Mouse (Mus musculus) liver, embryonic 14.5 days (tissue): ENCODE data around the gene Clta.

Source experiments
- CTCF ChIP-seq: IDR thresholded peaks from 2 replicates; pipeline ENCODE4 v1.5.1; 2016; ENCODE audit warnings: antibody characterized with exemption, low read depth, control low read depth
- EP300 ChIP-seq: IDR thresholded peaks from 2 replicates; pipeline ENCODE4 v1.6.1; 2016; ENCODE audit warnings: antibody characterized with exemption, low read depth

DNA sequence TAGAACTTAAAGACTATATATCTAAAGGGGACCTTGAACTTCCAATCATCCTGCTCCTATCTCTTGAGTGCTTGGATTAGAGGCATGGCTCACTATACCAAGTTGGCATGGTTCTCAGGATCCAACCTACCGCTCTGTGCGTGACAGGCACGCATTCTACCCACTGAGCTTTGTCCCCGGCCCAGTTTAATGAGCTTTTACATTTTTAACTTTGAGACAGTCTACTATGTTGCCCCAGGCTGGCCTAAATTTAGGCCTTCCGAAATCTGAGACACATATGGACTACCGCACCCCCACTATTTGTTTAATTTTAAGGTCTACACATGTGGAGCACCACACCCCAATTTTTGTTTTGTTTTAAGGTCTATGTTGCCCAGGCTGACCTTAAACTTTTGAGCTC lies 23.4 kb upstream of the Clta start:
- TF ChIP-seq EP300 (no peak), CTCF (no peak)
